Mouse (Mus musculus): Measurements from ENCODE around the gene Ppia. TPM values are rescaled to one million over a fixed set of nuclear protein-coding genes. Genes with fewer than 3 reads are reported as not detected.
"Not testable (repeated sequence)": the region's sequence is repeated elsewhere in the genome, so short reads cannot be mapped to it uniquely, and the experiment has no call there.

Gene Ppia
- 1,597 TPM in 1 of 2 replicates, not detected in the other for polyA plus RNA-seq (2012; ENCODE audit: insufficient read depth, insufficient read length, low replicate concordance, missing spikeins)

- TF ChIP-seq POLR2A (IDR thresholded peaks at IDR 0.05; ENCODE audit: insufficient read depth, low read depth, low read length) (no peak), CTCF (IDR thresholded peaks at IDR 0.05; ENCODE audit: insufficient read depth, low read depth, low read length) (no peak)
- H3K4me3 ChIP-seq (ENCODE audit: insufficient read depth, low read depth, low read length), result peak within 1 kb of the TSS; percentile 87
- peak within 1 kb of the TSS; percentile 99 for H3K27ac ChIP-seq (ENCODE audit: insufficient read depth, low read depth, low read length)
- 16% methylated on average over 21 of the region's 21 CpGs for WGBS
- peaks cover 19% of the 10 kb centered on the region for H3K4me1 ChIP-seq (ENCODE audit: control insufficient read depth, insufficient read depth, low read length)
These were observed at the start of gene Ppia for GRCm38 (mm10) chr11:6414751-6415550. TSS of gene Ppia (plus strand) at chr11:6415443.

- Histone ChIP-seq H3K4me3 (ENCODE audit: insufficient read depth, low read depth, low read length) (no peak overlapping the region), H3K4me1 (ENCODE audit: control insufficient read depth, insufficient read depth, low read length) (0 out of 2 replicates have a peak, but pooled peaks cover 2% of the 10 kb centered on the region), H3K27ac (ENCODE audit: insufficient read depth, low read depth, low read length) (no peak overlapping the region)
- 13% methylated on average over 11 of the region's 11 CpGs for WGBS
- TF ChIP-seq POLR2A (IDR thresholded peaks at IDR 0.05; ENCODE audit: insufficient read depth, low read depth, low read length) (no peak), CTCF (IDR thresholded peaks at IDR 0.05; ENCODE audit: insufficient read depth, low read depth, low read length) (peak; percentile 86)
These were observed 49.4 kb upstream of the Ppia start for GRCm38 (mm10) chr11:6365885-6366284.

GRCm38 (mm10) chr11:6366434-6366833 is 48.8 kb upstream of the Ppia start:
- 88% methylated on average over 6 of the region's 6 CpGs for WGBS
- TF ChIP-seq CTCF (IDR thresholded peaks at IDR 0.05; ENCODE audit: insufficient read depth, low read depth, low read length), result no peak
- no peak for TF ChIP-seq POLR2A (IDR thresholded peaks at IDR 0.05; ENCODE audit: insufficient read depth, low read depth, low read length)
- Histone ChIP-seq H3K27ac (ENCODE audit: insufficient read depth, low read depth, low read length) (no peak overlapping the region), H3K4me1 (ENCODE audit: control insufficient read depth, insufficient read depth, low read length) (peaks cover 6% of the 10 kb centered on the region), H3K4me3 (ENCODE audit: insufficient read depth, low read depth, low read length) (no peak overlapping the region)

- H3K4me3 ChIP-seq (ENCODE audit: insufficient read depth, low read depth, low read length), result no peak overlapping the region
- no peak for TF ChIP-seq CTCF (IDR thresholded peaks at IDR 0.05; ENCODE audit: insufficient read depth, low read depth, low read length)
- 81% methylated on average over 4 of the region's 4 CpGs for WGBS
These were observed 48.1 kb upstream of the Ppia start for GRCm38 (mm10) chr11:6367156-6367555.

GRCm38 (mm10) chr11:6367986-6368385 is 47.3 kb upstream of the Ppia start:
- 72% methylated on average over 5 of the region's 5 CpGs for WGBS
- H3K27ac ChIP-seq (ENCODE audit: insufficient read depth, low read depth, low read length); H3K4me3 ChIP-seq (ENCODE audit: insufficient read depth, low read depth, low read length); H3K4me1 ChIP-seq (ENCODE audit: control insufficient read depth, insufficient read depth, low read length): not testable (repeated sequence)

More at GRCm38 (mm10) chr11:6367156-6367555, 48.1 kb upstream of the Ppia start:
- Histone ChIP-seq H3K27ac (ENCODE audit: insufficient read depth, low read depth, low read length) (no peak overlapping the region), H3K4me1 (ENCODE audit: control insufficient read depth, insufficient read depth, low read length) (peaks cover 8% of the 10 kb centered on the region)

- H3K27ac ChIP-seq (ENCODE audit: insufficient read depth, low read depth, low read length), result peak overlapping the region; percentile 85
- WGBS, result 59% methylated on average over 11 of the region's 11 CpGs
- H3K4me1 ChIP-seq (ENCODE audit: control insufficient read depth, insufficient read depth, low read length), result peaks cover 6% of the 10 kb centered on the region
- no peak for TF ChIP-seq CTCF (IDR thresholded peaks at IDR 0.05; ENCODE audit: insufficient read depth, low read depth, low read length)
- no peak for TF ChIP-seq POLR2A (IDR thresholded peaks at IDR 0.05; ENCODE audit: insufficient read depth, low read depth, low read length)
- H3K4me3 ChIP-seq (ENCODE audit: insufficient read depth, low read depth, low read length), result no peak overlapping the region
These were observed 43.7 kb upstream of the Ppia start for GRCm38 (mm10) chr11:6371376-6372155.

- 79% methylated on average over 9 of the region's 9 CpGs for WGBS
These were observed 42.5 kb upstream of the Ppia start for GRCm38 (mm10) chr11:6372784-6373183.

GRCm38 (mm10) chr11:6380916-6381315 is 34.3 kb upstream of the Ppia start:
- no peaks in the 10 kb centered on the region for H3K4me1 ChIP-seq (ENCODE audit: control insufficient read depth, insufficient read depth, low read length)
- H3K4me3 ChIP-seq (ENCODE audit: insufficient read depth, low read depth, low read length), result no peak overlapping the region
- H3K27ac ChIP-seq (ENCODE audit: insufficient read depth, low read depth, low read length), result no peak overlapping the region
- TF ChIP-seq POLR2A (IDR thresholded peaks at IDR 0.05; ENCODE audit: insufficient read depth, low read depth, low read length) (no peak), CTCF (IDR thresholded peaks at IDR 0.05; ENCODE audit: insufficient read depth, low read depth, low read length) (no peak)
- 59% methylated on average over 6 of the region's 6 CpGs for WGBS

More at GRCm38 (mm10) chr11:6372784-6373183, 42.5 kb upstream of the Ppia start:
- Histone ChIP-seq H3K4me3 (ENCODE audit: insufficient read depth, low read depth, low read length) (no peak overlapping the region), H3K27ac (ENCODE audit: insufficient read depth, low read depth, low read length) (no peak overlapping the region), H3K4me1 (ENCODE audit: control insufficient read depth, insufficient read depth, low read length) (peaks cover 6% of the 10 kb centered on the region)
- TF ChIP-seq POLR2A (IDR thresholded peaks at IDR 0.05; ENCODE audit: insufficient read depth, low read depth, low read length) (no peak), CTCF (IDR thresholded peaks at IDR 0.05; ENCODE audit: insufficient read depth, low read depth, low read length) (no peak)

- peak overlapping the region; percentile 92 for H3K4me3 ChIP-seq (ENCODE audit: insufficient read depth, low read depth, low read length)
- peak overlapping the region; percentile 92 for H3K27ac ChIP-seq (ENCODE audit: insufficient read depth, low read depth, low read length)
- no peak for TF ChIP-seq POLR2A (IDR thresholded peaks at IDR 0.05; ENCODE audit: insufficient read depth, low read depth, low read length)
- no peak for TF ChIP-seq CTCF (IDR thresholded peaks at IDR 0.05; ENCODE audit: insufficient read depth, low read depth, low read length)
- peaks cover 20% of the 10 kb centered on the region for H3K4me1 ChIP-seq (ENCODE audit: control insufficient read depth, insufficient read depth, low read length)
- 93% methylated on average over 6 of the region's 6 CpGs for WGBS
These were observed 27.0 kb upstream of the Ppia start for GRCm38 (mm10) chr11:6388126-6388725.

Data from olfactory bulb, adult 2 months (tissue).